Mouse (Mus musculus) forebrain, postnatal 0 days (tissue): ENCODE measurements at regions not wholly inside any gene's neighbourhood (a gene's known extent, or its start where the extent isn't known, plus 50 kb on each side); places are given as distances from the start of the nearest gene placed in this dataset.

Experiments
- ATAC-seq: fragments of 200-750 bp; cut with Nextera tagmentation; 2 replicates; pipeline ENCODE4 v1.8.0; 2017; ENCODE audit warnings: mild to moderate bottlenecking, moderate library complexity
- DNase-seq: peaks from one replicate; pipeline ENCODE4 v3.0.0-alpha.2; 2015
- H3K27ac ChIP-seq: fragments of 300-500 bp; sonication (generic); 2 replicates; pipeline ENCODE4 v1.5.1; 2014; ENCODE audit warnings: low read depth, mild to moderate bottlenecking, antibody characterized with exemption, low read length, moderate library complexity, mixed read lengths
- H3K27me3 ChIP-seq: fragments of 300-500 bp; sonication (generic); 2 replicates; pipeline ENCODE4 v1.6.1; 2014; ENCODE audit warnings: mild to moderate bottlenecking, low read length, mixed read lengths; ENCODE audit not compliant: insufficient read depth
- H3K36me3 ChIP-seq: fragments of 300-500 bp; sonication (generic); 2 replicates; pipeline ENCODE4 v1.6.1; 2014; ENCODE audit warnings: mild to moderate bottlenecking, moderate library complexity; ENCODE audit not compliant: insufficient read depth
- H3K4me1 ChIP-seq: fragments of 300-500 bp; sonication (generic); 2 replicates; pipeline ENCODE4 v1.6.1; 2014; ENCODE audit warnings: antibody characterized with exemption; ENCODE audit not compliant: insufficient read depth
- H3K4me2 ChIP-seq: fragments of 300-500 bp; sonication (generic); 2 replicates; pipeline ENCODE4 v1.6.1; 2014; ENCODE audit warnings: low read depth, mild to moderate bottlenecking, moderate library complexity
- H3K4me3 ChIP-seq: fragments of 300-500 bp; sonication (generic); 2 replicates; pipeline ENCODE4 v1.5.1; 2014; ENCODE audit warnings: low read depth, low read length, mixed read lengths
- H3K9ac ChIP-seq: fragments of 300-500 bp; sonication (generic); 2 replicates; pipeline ENCODE4 v1.6.1; 2014; ENCODE audit warnings: mild to moderate bottlenecking
- H3K9me3 ChIP-seq: fragments of 300-500 bp; sonication (generic); 2 replicates; pipeline ENCODE4 v1.6.1; 2016; ENCODE audit warnings: low read length
- CTCF ChIP-seq: sonication (generic); IDR thresholded peaks from 2 replicates; pipeline ENCODE4 v1.5.1; 2016; ENCODE audit warnings: antibody characterized with exemption, control low read depth, low read depth
- WGBS: fragments of 180-500 bp; shearing (Covaris S2); extraction: QIAGEN DNeasy Blood & Tissue Kit; methylation state at CpG from one replicate; pipeline ENCODE4 v1.1.7; 2014; 5-methylcytosine and 5-hydroxymethylcytosine counted together

GRCm38 (mm10) chr2:48597793-48598583 lies 215.9 kb upstream of the Acvr2a start:
- DNase-seq (no peak), ATAC-seq (no peak)
- Histone ChIP-seq H3K36me3 (no peaks in the 10 kb centered on the region), H3K4me2 (no peak overlapping the region), H3K4me3 (no peak overlapping the region), H3K4me1 (no peaks in the 10 kb centered on the region; the same call in 1 of the 2 replicates), H3K27ac (no peak overlapping the region), H3K9ac (no peak overlapping the region), H3K27me3 (no peaks in the 10 kb centered on the region), H3K9me3 (no peaks in the 10 kb centered on the region)
- TF ChIP-seq CTCF: no peak
- 44% methylated on average over 5 of the region's 5 CpGs for WGBS

DNA sequence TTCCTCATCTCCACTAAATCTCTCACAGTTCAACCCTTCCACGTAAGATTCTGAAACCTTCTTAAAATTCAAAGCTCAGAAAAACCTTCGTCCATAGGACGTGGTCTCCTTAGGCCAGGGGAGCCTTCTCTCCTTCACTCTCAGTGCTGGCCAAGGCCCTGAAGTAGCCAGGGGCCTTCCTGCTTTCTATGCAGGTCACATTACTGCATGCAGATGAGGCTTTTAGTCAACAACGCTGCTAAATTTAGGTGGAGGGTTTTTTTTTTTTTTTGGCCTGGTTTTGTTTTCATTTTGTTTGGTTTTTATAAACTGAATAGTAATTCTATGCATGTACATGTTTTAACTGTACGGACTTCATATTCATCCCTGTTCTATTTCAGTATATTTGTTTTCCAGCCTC lies 214.5 kb upstream of the Acvr2a start:
- WGBS: 40% methylated on average over 5 of the region's 5 CpGs
- no peaks in the 10 kb centered on the region for H3K27me3 ChIP-seq

GRCm38 (mm10) chr2:48601855-48602254 lies 212.1 kb upstream of the Acvr2a start:
- Histone ChIP-seq H3K36me3 (no peaks in the 10 kb centered on the region), H3K4me3 (no peak overlapping the region), H3K9me3 (no peaks in the 10 kb centered on the region), H3K4me1 (no peaks in the 10 kb centered on the region; the same call in 1 of the 2 replicates), H3K27me3 (no peaks in the 10 kb centered on the region), H3K4me2 (no peak overlapping the region), H3K27ac (no peak overlapping the region), H3K9ac (no peak overlapping the region)
- TF ChIP-seq CTCF: no peak
- ATAC-seq: no peak
- DNase-seq: no peak
- WGBS: 69% methylated on average over 8 of the region's 8 CpGs

More for the DNA sequence above, 214.5 kb upstream of the Acvr2a start:
- Histone ChIP-seq H3K4me3 (no peak overlapping the region), H3K4me2 (no peak overlapping the region), H3K9me3 (no peaks in the 10 kb centered on the region), H3K4me1 (no peaks in the 10 kb centered on the region; the same call in 1 of the 2 replicates), H3K9ac (no peak overlapping the region), H3K36me3 (no peaks in the 10 kb centered on the region), H3K27ac (no peak overlapping the region)
- ATAC-seq (no peak), DNase-seq (no peak)
- TF ChIP-seq CTCF: no peak

DNA sequence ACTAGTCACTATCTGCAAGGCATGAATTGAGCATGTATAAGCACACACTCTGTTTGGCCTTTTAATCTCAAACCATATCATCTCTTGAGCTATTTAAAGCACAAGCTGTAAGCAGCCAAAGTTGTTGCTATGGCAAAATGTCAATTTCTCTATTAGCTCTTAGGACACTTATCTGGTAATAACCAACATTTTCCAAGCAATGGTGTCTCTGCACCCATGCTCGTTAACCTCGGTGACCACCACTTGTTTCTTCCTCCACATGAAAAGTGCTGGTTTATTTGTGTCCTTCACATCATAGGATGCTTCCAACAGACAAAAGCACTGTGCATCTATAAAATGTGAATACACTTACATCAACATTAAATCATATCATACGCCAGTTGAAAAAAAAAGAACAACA lies 204.4 kb upstream of the Acvr2a start:
- Histone ChIP-seq H3K27ac (no peak overlapping the region), H3K27me3 (no peaks in the 10 kb centered on the region), H3K4me1 (no peaks in the 10 kb centered on the region), H3K4me2 (no peak overlapping the region), H3K4me3 (no peak overlapping the region), H3K9me3 (no peaks in the 10 kb centered on the region), H3K9ac (no peak overlapping the region), H3K36me3 (no peaks in the 10 kb centered on the region)
- WGBS: 81% methylated on average over 3 of the region's 3 CpGs
- DNase-seq (no peak), ATAC-seq (no peak)
- no peak for TF ChIP-seq CTCF

GRCm38 (mm10) chr2:48612251-48612650 lies 201.7 kb upstream of the Acvr2a start:
- ATAC-seq (no peak), DNase-seq (no peak)
- no peak for TF ChIP-seq CTCF
- Histone ChIP-seq H3K4me1 (no peaks in the 10 kb centered on the region), H3K9me3 (no peaks in the 10 kb centered on the region), H3K27ac (no peak overlapping the region), H3K27me3 (no peaks in the 10 kb centered on the region), H3K9ac (no peak overlapping the region), H3K36me3 (no peaks in the 10 kb centered on the region), H3K4me3 (no peak overlapping the region), H3K4me2 (no peak overlapping the region)
- WGBS: 24% methylated on average over 3 of the region's 3 CpGs

GRCm38 (mm10) chr2:48617141-48617699 lies 196.7 kb upstream of the Acvr2a start:
- Histone ChIP-seq H3K27me3 (no peaks in the 10 kb centered on the region), H3K4me1 (no peaks in the 10 kb centered on the region), H3K27ac (no peak overlapping the region), H3K9ac (no peak overlapping the region), H3K36me3 (no peaks in the 10 kb centered on the region), H3K4me2 (no peak overlapping the region), H3K9me3 (no peaks in the 10 kb centered on the region), H3K4me3 (no peak overlapping the region)
- DNase-seq: no peak
- no peak for TF ChIP-seq CTCF
- WGBS: 15% methylated on average over 3 of the region's 3 CpGs
- ATAC-seq: no peak

- 67% methylated on average over 5 of the region's 5 CpGs for WGBS
- H3K27ac ChIP-seq: no peak overlapping the region
- H3K4me3 ChIP-seq: no peak overlapping the region
- no peak overlapping the region for H3K4me2 ChIP-seq
- H3K27me3 ChIP-seq: no peaks in the 10 kb centered on the region
- H3K9me3 ChIP-seq: no peaks in the 10 kb centered on the region
- no peaks in the 10 kb centered on the region for H3K4me1 ChIP-seq
- no peak for DNase-seq
- no peak for ATAC-seq
- no peak overlapping the region for H3K9ac ChIP-seq
- H3K36me3 ChIP-seq: no peaks in the 10 kb centered on the region
- no peak for TF ChIP-seq CTCF
Measured at GRCm38 (mm10) chr2:48619042-48619441, 194.9 kb upstream of the Acvr2a start.
